Mouse (Mus musculus) frontal cortex, adult (tissue): ENCODE results near the gene Rpgrip1.

Experiments used
- ATAC-seq: cut with Nextera tagmentation; 2 replicates; pipeline ENCODE4 v1.9.2; 2017; ENCODE audit warnings: mild to moderate bottlenecking, moderate library complexity, mixed read lengths; ENCODE audit not compliant: low TSS enrichment

Gene Rpgrip1

GRCm38 (mm10) chr14:52197156-52197878 is 86.8 kb downstream of the Rpgrip1 start, which contains the start of gene Supt16:
Supt16 (minus strand) TSS chr14:52197416.
- ATAC-seq, result peak; percentile 96

- no peak for ATAC-seq
Observed at GRCm38 (mm10) chr14:52198141-52198540, 87.6 kb downstream of the Rpgrip1 start.

- no peak for ATAC-seq
Observed at GRCm38 (mm10) chr14:52199412-52199811, 88.9 kb downstream of the Rpgrip1 start.
